Mouse (Mus musculus): ENCODE results near the gene Pak2. TPM values are rescaled to one million over a fixed set of nuclear protein-coding genes. Genes with fewer than 3 reads are reported as not detected.

Pak2 gene
- polyA plus RNA-seq (2014; fragmentation: Nextera tagmentation; extraction: Ambion mirVana), result 38.2 and 39.8 TPM in 2 replicates

GRCm38 (mm10) chr16:32078991-32079511 is at the start of gene Pak2:
Gene Pak2 (minus strand): TSS chr16:32079342.
- Histone ChIP-seq H3K4me3 (ENCODE audit: low read depth, low read length) (peak within 1 kb of the TSS; percentile 73), H3K4me1 (ENCODE audit: insufficient read depth) (peaks cover 10% of the 10 kb centered on the region; the same call in 1 of the 2 replicates), H3K4me2 (peak within 1 kb of the TSS; percentile 66), H3K9ac (peak within 1 kb of the TSS; percentile 96), H3K36me3 (ENCODE audit: insufficient read depth) (peaks cover 13% of the 10 kb centered on the region; the same call in 1 of the 2 replicates), H3K27ac (ENCODE audit: low read depth) (peak within 1 kb of the TSS; percentile 91), H3K27me3 (ENCODE audit: insufficient read depth, low read length) (no peaks in the 10 kb centered on the region), H3K9me3 (ENCODE audit: low read depth, low read length) (no peaks in the 10 kb centered on the region)
- DNase-seq, result peak; percentile 93
- ATAC-seq (ENCODE audit: insufficient read depth), result peak; percentile 96
- under 1% methylated on average over 46 of the region's 60 CpGs for WGBS
- no peak for TF ChIP-seq CTCF (IDR thresholded peaks at IDR 0.05; ENCODE audit: low read depth)

- no peaks in the 10 kb centered on the region for H3K27me3 ChIP-seq (ENCODE audit: insufficient read depth, low read length)
- H3K9ac ChIP-seq, result no peak overlapping the region
- TF ChIP-seq CTCF (IDR thresholded peaks at IDR 0.05; ENCODE audit: low read depth), result no peak
- peak overlapping the region; percentile 59 for H3K27ac ChIP-seq (ENCODE audit: low read depth)
- H3K36me3 ChIP-seq (ENCODE audit: insufficient read depth), result no peaks in the 10 kb centered on the region
- peak; percentile 54 for DNase-seq
- no peak overlapping the region for H3K4me3 ChIP-seq (ENCODE audit: low read depth, low read length)
- no peaks in the 10 kb centered on the region for H3K9me3 ChIP-seq (ENCODE audit: low read depth, low read length)
- H3K4me1 ChIP-seq (ENCODE audit: insufficient read depth), result no peaks in the 10 kb centered on the region
- H3K4me2 ChIP-seq, result no peak overlapping the region
- 62% methylated on average over 4 of the region's 4 CpGs for WGBS
- no peak for ATAC-seq (ENCODE audit: insufficient read depth)
These were observed 47.9 kb upstream of the Pak2 start for GRCm38 (mm10) chr16:32127046-32127445.

GRCm38 (mm10) chr16:32125364-32125763 is 46.2 kb upstream of the Pak2 start:
- no peaks in the 10 kb centered on the region for H3K4me1 ChIP-seq (ENCODE audit: insufficient read depth)
- no peak for TF ChIP-seq CTCF (IDR thresholded peaks at IDR 0.05; ENCODE audit: low read depth)
- H3K9me3 ChIP-seq (ENCODE audit: low read depth, low read length), result no peaks in the 10 kb centered on the region
- H3K4me3 ChIP-seq (ENCODE audit: low read depth, low read length), result no peak overlapping the region
- ATAC-seq (ENCODE audit: insufficient read depth) (no peak), DNase-seq (no peak)
- H3K4me2 ChIP-seq, result no peak overlapping the region
- 0 out of 2 replicates have a peak overlapping the region, but pooled peaks have one; percentile 1 for H3K27ac ChIP-seq (ENCODE audit: low read depth)
- H3K9ac ChIP-seq, result no peak overlapping the region
- H3K27me3 ChIP-seq (ENCODE audit: insufficient read depth, low read length), result no peaks in the 10 kb centered on the region
- H3K36me3 ChIP-seq (ENCODE audit: insufficient read depth), result no peaks in the 10 kb centered on the region
- WGBS, result 85% methylated on average over 3 of the region's 3 CpGs

GRCm38 (mm10) chr16:32124444-32125335 is 45.5 kb upstream of the Pak2 start:
- TF ChIP-seq CTCF (IDR thresholded peaks at IDR 0.05; ENCODE audit: low read depth), result no peak
- Histone ChIP-seq H3K9me3 (ENCODE audit: low read depth, low read length) (no peaks in the 10 kb centered on the region), H3K9ac (no peak overlapping the region), H3K27me3 (ENCODE audit: insufficient read depth, low read length) (no peaks in the 10 kb centered on the region), H3K4me3 (ENCODE audit: low read depth, low read length) (no peak overlapping the region), H3K4me2 (no peak overlapping the region), H3K4me1 (ENCODE audit: insufficient read depth) (no peaks in the 10 kb centered on the region), H3K27ac (ENCODE audit: low read depth) (peak overlapping the region; percentile 13; the same call in 1 of the 2 replicates), H3K36me3 (ENCODE audit: insufficient read depth) (no peaks in the 10 kb centered on the region)
- ATAC-seq (ENCODE audit: insufficient read depth), result no peak
- peak; percentile 58 for DNase-seq
- WGBS, result 57% methylated on average over 17 of the region's 17 CpGs

GRCm38 (mm10) chr16:32124020-32124419 is 44.9 kb upstream of the Pak2 start:
- 85% methylated on average over 7 of the region's 7 CpGs for WGBS
- no peaks in the 10 kb centered on the region for H3K9me3 ChIP-seq (ENCODE audit: low read depth, low read length)
- H3K27ac ChIP-seq (ENCODE audit: low read depth), result peak overlapping the region; percentile 13; the same call in 1 of the 2 replicates
- DNase-seq, result no peak
- TF ChIP-seq CTCF (IDR thresholded peaks at IDR 0.05; ENCODE audit: low read depth), result no peak
- no peaks in the 10 kb centered on the region for H3K36me3 ChIP-seq (ENCODE audit: insufficient read depth)
- H3K4me2 ChIP-seq, result no peak overlapping the region
- no peaks in the 10 kb centered on the region for H3K27me3 ChIP-seq (ENCODE audit: insufficient read depth, low read length)
- no peak overlapping the region for H3K9ac ChIP-seq
- ATAC-seq (ENCODE audit: insufficient read depth), result no peak
- no peak overlapping the region for H3K4me3 ChIP-seq (ENCODE audit: low read depth, low read length)
- no peaks in the 10 kb centered on the region for H3K4me1 ChIP-seq (ENCODE audit: insufficient read depth)

- no peaks in the 10 kb centered on the region for H3K27me3 ChIP-seq (ENCODE audit: insufficient read depth, low read length)
- H3K4me3 ChIP-seq (ENCODE audit: low read depth, low read length), result no peak overlapping the region
- no peak overlapping the region for H3K4me2 ChIP-seq
- TF ChIP-seq CTCF (IDR thresholded peaks at IDR 0.05; ENCODE audit: low read depth), result peak; percentile 18; the same call in 1 of the 2 replicates
- no peaks in the 10 kb centered on the region for H3K9me3 ChIP-seq (ENCODE audit: low read depth, low read length)
- H3K4me1 ChIP-seq (ENCODE audit: insufficient read depth), result no peaks in the 10 kb centered on the region
- no peak overlapping the region for H3K27ac ChIP-seq (ENCODE audit: low read depth)
- WGBS, result 74% methylated on average over 3 of the region's 3 CpGs
- H3K36me3 ChIP-seq (ENCODE audit: insufficient read depth), result no peaks in the 10 kb centered on the region
- DNase-seq, result no peak
- ATAC-seq (ENCODE audit: insufficient read depth), result no peak
- no peak overlapping the region for H3K9ac ChIP-seq
These were observed 41.3 kb upstream of the Pak2 start for GRCm38 (mm10) chr16:32120454-32120853.

- no peaks in the 10 kb centered on the region for H3K9me3 ChIP-seq (ENCODE audit: low read depth, low read length)
- ATAC-seq (ENCODE audit: insufficient read depth), result no peak
- TF ChIP-seq CTCF (IDR thresholded peaks at IDR 0.05; ENCODE audit: low read depth), result no peak
- H3K9ac ChIP-seq, result no peak overlapping the region
- no peak overlapping the region for H3K4me2 ChIP-seq
- no peak for DNase-seq
- H3K36me3 ChIP-seq (ENCODE audit: insufficient read depth), result no peaks in the 10 kb centered on the region
- 23% methylated on average over 5 of the region's 5 CpGs for WGBS
- H3K27me3 ChIP-seq (ENCODE audit: insufficient read depth, low read length), result no peaks in the 10 kb centered on the region
- H3K27ac ChIP-seq (ENCODE audit: low read depth), result no peak overlapping the region
- H3K4me1 ChIP-seq (ENCODE audit: insufficient read depth), result no peaks in the 10 kb centered on the region
- H3K4me3 ChIP-seq (ENCODE audit: low read depth, low read length), result no peak overlapping the region
These were observed 37.0 kb upstream of the Pak2 start for GRCm38 (mm10) chr16:32116186-32116585.

Data from lung, embryonic 14.5 days (tissue).